Mouse (Mus musculus) ES-E14 (cell line): ENCODE results near the gene Htra2. TPM values are rescaled to one million over a fixed set of nuclear protein-coding genes. Genes with fewer than 3 reads are reported as not detected.

Experiments
- DNase-seq: peaks from one replicate; pipeline ENCODE4 v3.0.0-alpha.2; 2013; ENCODE audit warnings: low read depth, low spot score
- H3K27ac ChIP-seq: 2 replicates; pipeline ENCODE4 v1.5.1; 2012; ENCODE audit warnings: low read depth, mild to moderate bottlenecking, low read length, moderate library complexity, mixed read lengths; ENCODE audit not compliant: poor library complexity, insufficient read depth, severe bottlenecking
- H3K36me3 ChIP-seq: 2 replicates; pipeline ENCODE4 v1.6.1; 2012; ENCODE audit warnings: mild to moderate bottlenecking, low read length, moderate library complexity, mixed read lengths; ENCODE audit not compliant: control insufficient read depth, poor library complexity, insufficient read depth, severe bottlenecking
- H3K4me1 ChIP-seq, 2 experiments: fragments of 150-350 bp in 1 of 2; sonication (generic) in 1 of 2; 2 replicates each; pipeline ENCODE4 v1.6.1; 2012; ENCODE audit warnings: low read length in 2 of 2, mild to moderate bottlenecking in 1 of 2, mixed read lengths in 1 of 2; ENCODE audit not compliant: control insufficient read depth in 2 of 2, insufficient read depth in 2 of 2, poor library complexity in 1 of 2
- H3K4me3 ChIP-seq, 2 experiments: fragments of 150-350 bp in 1 of 2; sonication (generic) in 1 of 2; 2 replicates each; pipeline ENCODE4 v1.5.1; 2012; ENCODE audit warnings: low read length in 2 of 2, low read depth in 1 of 2, mild to moderate bottlenecking in 1 of 2, mixed read lengths in 1 of 2; ENCODE audit not compliant: insufficient read depth in 1 of 2, poor library complexity in 1 of 2, severe bottlenecking in 1 of 2
- H3K9ac ChIP-seq: 2 replicates; pipeline ENCODE4 v1.6.1; 2012; ENCODE audit warnings: low read depth, mild to moderate bottlenecking, low read length, mixed read lengths; ENCODE audit not compliant: poor library complexity, insufficient read depth, severe bottlenecking
- H3K9me3 ChIP-seq: fragments of 150-350 bp; sonication (generic); 2 replicates; pipeline ENCODE4 v1.6.1; 2012; ENCODE audit warnings: low read depth, mild to moderate bottlenecking, low read length; ENCODE audit not compliant: control insufficient read depth, insufficient read depth
- CHD2 ChIP-seq: IDR thresholded peaks from 2 replicates; pipeline ENCODE4 v1.6.1; 2014; ENCODE audit warnings: mild to moderate bottlenecking, low read depth, low read length, inconsistent platforms
- HCFC1 ChIP-seq: IDR thresholded peaks from 2 replicates; pipeline ENCODE4 v1.6.1; 2012; ENCODE audit warnings: low read length, inconsistent platforms, borderline replicate concordance; ENCODE audit not compliant: insufficient read depth
- MAFK ChIP-seq: IDR thresholded peaks from 2 replicates; pipeline ENCODE4 v1.6.1; 2014; ENCODE audit warnings: mild to moderate bottlenecking, low read depth, low read length, inconsistent platforms; ENCODE audit not compliant: insufficient read depth
- ZC3H11A ChIP-seq: IDR thresholded peaks from 2 replicates; pipeline ENCODE4 v1.6.1; 2012; ENCODE audit warnings: low read depth, mild to moderate bottlenecking, inconsistent platforms, low read length, borderline replicate concordance
- ZNF384 ChIP-seq: IDR thresholded peaks from 2 replicates; pipeline ENCODE4 v1.6.1; 2012; ENCODE audit warnings: low read depth, low read length, inconsistent platforms
- in situ Hi-C, 2 experiments: fragments of 600-800 bp; cut with MboI; formaldehyde crosslinking; loops; one replicate each; pipeline ENCODE4 v1.15.1; 2025; ENCODE audit warnings: low sequenced_read_pairs in 2 of 2, inconsistent platforms in 1 of 2; ENCODE audit not compliant: unreplicated experiment in 2 of 2
- total RNA-seq: library from RNA; depleted of rRNA; stranded (reverse); fragments of 300-350 nt; gene quantifications from 2 replicates; pipeline ENCODE4 v1.2.3, GENCODE M21; 2012

The Htra2 gene
- total RNA-seq, 1 experiment = 66.8 TPM

GRCm38 (mm10) chr6:83032769-83033191, 22.3 kb downstream of the Htra2 start:
- Histone ChIP-seq H3K36me3 (no peaks in the 10 kb centered on the region), H3K27ac (no peak overlapping the region), H3K9ac (peak overlapping the region; percentile 58), H3K4me1 (peaks cover 0 to 11% of the 10 kb centered on the region in 2 experiments; a peak in 2 of 4 replicates), H3K4me3 (peak overlapping the region; percentile 69 to 83), H3K9me3 (no peaks in the 10 kb centered on the region)
- peak; percentile 39 for DNase-seq
- in situ Hi-C loops = no loop called here
- TF ChIP-seq ZNF384 (no peak), ZC3H11A (no peak), HCFC1 (no peak), MAFK (no peak), CHD2 (no peak)

- Histone ChIP-seq H3K4me1 (peaks cover 0 to 11% of the 10 kb centered on the region in 2 experiments; a peak in 2 of 4 replicates), H3K4me3 (peak overlapping the region; percentile 69 to 83; a peak in 3 of 4 replicates), H3K9ac (peak overlapping the region; percentile 11; the same call in 1 of the 2 replicates), H3K27ac (no peak overlapping the region), H3K9me3 (no peaks in the 10 kb centered on the region), H3K36me3 (no peaks in the 10 kb centered on the region)
- TF ChIP-seq ZC3H11A = no peak
- TF ChIP-seq HCFC1 = no peak
- no peak for TF ChIP-seq CHD2
- TF ChIP-seq MAFK = no peak
- TF ChIP-seq ZNF384 = no peak
- in situ Hi-C loops = no loop called here
- no peak for DNase-seq
Observed at GRCm38 (mm10) chr6:83031921-83032590, 23.0 kb downstream of the Htra2 start.

DNA sequence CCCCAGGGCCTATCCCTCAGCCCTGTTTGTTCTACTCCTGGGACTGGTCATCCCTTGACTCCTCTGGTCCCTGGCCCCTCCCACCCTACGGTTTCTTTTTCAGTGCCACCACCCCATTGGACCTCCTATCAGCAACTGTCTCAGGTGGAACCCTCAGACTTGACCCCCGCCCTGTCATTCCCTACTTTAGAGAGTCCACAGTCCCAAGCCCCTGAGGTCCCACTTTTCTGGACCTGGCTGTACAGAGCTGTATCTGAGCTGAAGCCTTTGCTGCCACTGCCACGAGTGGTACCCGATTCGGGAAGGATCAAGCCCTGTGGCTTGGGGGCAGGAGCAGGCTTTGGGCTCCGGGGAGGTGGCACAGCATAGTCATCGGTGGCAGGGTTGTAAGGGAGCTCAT, 24.0 kb downstream of the Htra2 start:
- no peak overlapping the region for H3K27ac ChIP-seq
- no peak overlapping the region for H3K4me3 ChIP-seq
- no peak for DNase-seq
- TF ChIP-seq ZC3H11A (no peak), CHD2 (no peak), HCFC1 (no peak), MAFK (no peak), ZNF384 (no peak)
- H3K9ac ChIP-seq = 0 out of 2 replicates have a peak overlapping the region, but pooled peaks have one; percentile 5
- peaks cover 0 to 11% of the 10 kb centered on the region in 2 experiments; a peak in 2 of 4 replicates for H3K4me1 ChIP-seq
- in situ Hi-C loops = no loop called here
- no peaks in the 10 kb centered on the region for H3K9me3 ChIP-seq
- H3K36me3 ChIP-seq = no peaks in the 10 kb centered on the region

DNA sequence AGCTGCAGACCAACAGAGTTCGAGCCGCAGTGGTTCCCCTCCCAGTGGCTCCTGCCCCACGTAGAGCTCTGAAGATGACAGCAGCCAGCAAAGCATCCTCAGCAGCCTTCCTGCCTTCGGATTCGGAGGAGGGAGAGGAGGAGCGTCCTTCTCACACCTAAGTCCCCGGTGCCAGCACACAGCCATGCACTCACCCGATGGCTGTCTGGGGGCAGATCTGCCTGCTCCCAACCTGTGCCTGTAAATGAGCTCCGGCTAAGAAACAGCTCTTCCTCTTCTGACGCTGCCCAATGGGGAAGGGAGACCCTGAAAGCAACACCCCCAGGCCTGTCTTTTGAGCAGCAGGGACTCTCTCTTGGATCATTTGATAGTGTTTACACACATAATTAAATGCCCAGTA, 25.3 kb downstream of the Htra2 start:
- H3K9me3 ChIP-seq = no peaks in the 10 kb centered on the region
- in situ Hi-C loops = no loop called here
- peaks cover 0 to 11% of the 10 kb centered on the region in 2 experiments; a peak in 2 of 4 replicates for H3K4me1 ChIP-seq
- H3K4me3 ChIP-seq = no peak overlapping the region
- no peak overlapping the region for H3K9ac ChIP-seq
- H3K36me3 ChIP-seq = no peaks in the 10 kb centered on the region
- DNase-seq = no peak
- no peak overlapping the region for H3K27ac ChIP-seq
- no peak for TF ChIP-seq ZC3H11A
- no peak for TF ChIP-seq CHD2
